Mouse (Mus musculus) cerebellum, adult 8-10 months (tissue): Measurements from ENCODE around the gene Nsl1.
A peak's percentile ranks its signal among the peaks of the same experiment; 100 is the strongest.
"Not testable (repeated sequence)": the region's sequence is repeated elsewhere in the genome, so short reads cannot be mapped to it uniquely, and the experiment has no call there.

ENCODE experiments used
- DNase-seq: peaks from one replicate; pipeline ENCODE4 v3.0.0; 2022

Gene Nsl1

DNA sequence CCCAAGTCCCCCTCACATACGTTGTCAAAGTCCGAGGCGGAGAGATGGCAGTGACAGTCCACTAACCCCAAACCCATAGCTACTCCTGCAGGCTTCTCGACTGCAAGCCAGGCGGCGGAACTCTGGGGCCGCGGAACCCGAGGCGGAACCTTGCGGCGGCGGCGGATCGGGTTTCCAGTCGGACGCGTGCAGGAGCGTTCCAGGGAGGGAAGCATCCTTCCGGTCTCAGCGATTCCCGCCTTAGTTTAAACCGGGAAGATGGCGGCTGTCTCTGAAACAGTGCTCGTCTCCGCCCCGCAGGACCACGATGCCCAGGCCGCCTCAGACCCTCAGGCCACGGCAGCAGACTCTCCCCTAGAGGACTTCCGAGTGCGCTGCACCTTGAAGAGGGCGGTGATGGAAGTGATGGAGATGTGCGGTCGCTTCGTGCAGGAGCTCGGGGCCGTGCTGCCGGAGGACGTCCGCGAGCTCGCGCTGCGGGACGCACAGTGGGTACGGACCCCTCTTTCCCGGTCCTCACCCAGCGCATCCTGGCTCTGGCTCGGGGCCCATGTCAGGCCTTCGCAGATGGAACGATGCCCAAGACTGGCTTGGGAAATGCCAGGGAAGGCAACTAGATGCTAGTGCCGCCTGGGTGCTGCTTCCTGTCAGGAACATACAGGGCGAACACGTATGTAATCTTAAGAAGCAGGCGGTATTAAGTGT is at the start of gene Nsl1, which contains the start of gene Tatdn3:
Gene Nsl1, plus strand, starts transcription at position 232 of the 705 bp plus-strand sequence.
Gene Tatdn3, minus strand, starts transcription at position 152 of the 705 bp plus-strand sequence.
- peak; percentile 94 for DNase-seq

DNA sequence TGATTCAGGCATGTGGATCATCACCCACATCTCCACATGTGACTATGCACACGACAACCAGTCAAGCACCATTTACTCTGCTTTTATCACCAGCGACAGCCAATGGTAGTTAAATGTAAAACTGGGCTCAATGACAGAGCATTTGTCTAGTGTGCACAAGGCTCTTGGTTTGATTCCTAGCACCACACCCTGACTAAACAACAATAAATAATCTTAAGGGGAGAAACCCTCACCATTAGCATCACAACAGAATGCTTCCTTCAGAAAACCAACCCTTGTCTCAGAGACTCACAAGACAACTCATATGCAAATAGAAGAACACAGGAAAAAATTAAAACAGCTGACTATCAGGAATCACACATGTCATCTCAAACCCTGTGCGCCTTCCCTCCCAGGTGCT is 48.5 kb upstream of the Nsl1 start:
- no peak for DNase-seq

DNA sequence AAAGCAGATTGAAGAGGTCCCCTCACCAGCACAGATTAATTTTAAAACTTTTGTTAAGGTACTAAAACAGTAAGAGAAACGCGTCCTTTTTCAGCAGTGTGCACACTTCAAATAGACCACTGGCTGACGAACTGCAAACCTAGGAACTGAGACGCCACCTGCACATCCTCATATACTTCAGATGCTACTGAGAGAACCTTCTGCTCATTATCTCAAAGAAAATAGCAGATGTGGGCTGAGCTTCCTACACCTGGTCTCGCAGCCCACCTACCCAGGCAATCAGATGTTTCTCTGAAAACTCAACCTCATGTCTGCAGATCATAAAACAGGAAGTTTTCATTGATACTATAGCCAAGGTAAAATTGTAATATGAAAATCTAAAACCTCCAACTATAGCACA is 43.0 kb upstream of the Nsl1 start:
- no peak for DNase-seq

DNA sequence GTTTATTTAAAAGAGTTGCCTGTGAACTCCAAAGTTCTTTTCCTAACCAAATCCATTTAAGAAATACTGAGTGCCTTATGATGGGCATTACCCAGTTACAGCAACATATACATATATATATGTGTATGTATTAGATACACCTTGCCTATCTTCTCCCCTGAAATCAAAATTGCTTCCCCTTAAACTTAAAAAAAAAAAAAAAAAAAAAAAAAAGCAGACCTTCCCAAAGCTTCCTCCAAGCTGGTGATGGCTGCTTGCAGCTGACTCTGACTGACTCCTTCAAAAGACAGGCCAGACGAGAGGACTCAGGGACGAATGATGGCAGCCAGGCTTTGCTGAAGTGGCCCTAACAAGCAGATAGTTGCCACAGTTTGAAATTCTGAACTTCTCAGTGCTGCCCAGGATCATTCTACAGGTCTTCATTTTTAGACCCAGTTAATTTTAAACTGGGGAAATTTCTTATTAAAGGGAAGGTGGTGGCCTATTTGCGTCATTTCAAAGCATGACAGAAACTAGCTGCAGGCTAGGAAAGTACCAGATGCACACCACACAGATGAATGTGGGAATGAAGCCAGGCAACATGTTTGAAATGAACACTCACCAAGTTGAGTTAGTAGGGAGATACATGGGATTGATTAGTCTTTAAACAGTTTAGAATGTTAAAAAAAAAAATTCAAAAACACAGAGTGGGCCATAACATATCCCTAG is 42.4 kb upstream of the Nsl1 start:
- no peak for DNase-seq

DNA sequence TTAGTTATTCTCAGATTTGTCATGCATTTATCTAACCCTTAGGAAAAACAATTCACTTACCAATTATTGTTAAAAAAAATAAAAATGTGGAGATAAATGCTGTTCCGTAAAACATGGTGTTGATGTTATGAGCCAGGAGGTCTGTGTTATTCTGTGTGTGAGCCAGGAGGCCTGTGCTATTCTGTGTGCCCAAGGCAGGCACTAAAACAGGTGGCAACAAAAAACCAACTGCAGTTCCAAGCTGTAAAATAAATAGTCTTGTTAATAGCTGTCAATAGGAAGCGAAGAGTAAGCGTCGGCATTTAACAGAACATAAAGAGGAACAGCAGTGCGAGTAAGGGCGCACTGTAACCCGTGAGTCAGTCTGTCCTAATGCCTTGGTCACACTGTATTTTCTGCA is 41.8 kb upstream of the Nsl1 start:
- DNase-seq = no peak

DNA sequence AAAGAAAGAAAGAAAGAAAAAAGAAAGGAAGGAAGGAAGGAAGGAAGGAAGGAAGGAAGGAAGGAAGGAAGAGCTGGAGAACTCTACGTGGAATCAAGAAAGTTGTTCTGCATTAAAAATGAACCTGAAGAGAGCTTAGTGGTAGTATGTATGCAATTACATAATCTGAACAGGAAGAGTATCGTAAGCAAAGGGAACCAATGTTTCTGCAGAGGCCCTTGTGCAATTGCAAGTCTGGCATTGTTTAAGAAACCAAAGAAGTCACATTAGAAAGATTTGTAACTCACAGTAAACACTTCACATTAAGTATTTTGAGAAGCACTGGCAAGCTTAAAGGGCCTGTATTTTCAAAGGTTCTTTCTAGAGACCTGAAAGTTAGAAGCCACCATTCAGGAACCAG is 39.7 kb upstream of the Nsl1 start:
- DNase-seq = no peak

DNA sequence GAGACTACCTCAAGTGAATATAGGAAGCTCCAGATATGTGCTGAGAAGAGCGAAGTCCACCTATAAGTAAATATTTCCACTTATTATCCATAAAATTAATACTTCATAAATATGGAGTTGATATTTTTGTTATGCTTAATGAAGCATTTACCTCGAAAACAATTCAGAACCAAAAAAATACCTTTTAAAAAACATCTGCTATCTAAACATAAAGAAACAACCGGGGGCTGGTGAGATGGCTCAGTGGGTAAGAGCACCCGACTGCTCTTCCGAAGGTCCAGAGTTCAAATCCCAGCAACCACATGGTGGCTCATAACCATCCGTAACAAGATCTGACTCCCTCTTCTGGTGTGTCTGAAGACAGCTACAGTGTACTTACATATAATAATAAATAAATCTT is 39.0 kb upstream of the Nsl1 start:
- DNase-seq = not testable (repeated sequence)

DNA sequence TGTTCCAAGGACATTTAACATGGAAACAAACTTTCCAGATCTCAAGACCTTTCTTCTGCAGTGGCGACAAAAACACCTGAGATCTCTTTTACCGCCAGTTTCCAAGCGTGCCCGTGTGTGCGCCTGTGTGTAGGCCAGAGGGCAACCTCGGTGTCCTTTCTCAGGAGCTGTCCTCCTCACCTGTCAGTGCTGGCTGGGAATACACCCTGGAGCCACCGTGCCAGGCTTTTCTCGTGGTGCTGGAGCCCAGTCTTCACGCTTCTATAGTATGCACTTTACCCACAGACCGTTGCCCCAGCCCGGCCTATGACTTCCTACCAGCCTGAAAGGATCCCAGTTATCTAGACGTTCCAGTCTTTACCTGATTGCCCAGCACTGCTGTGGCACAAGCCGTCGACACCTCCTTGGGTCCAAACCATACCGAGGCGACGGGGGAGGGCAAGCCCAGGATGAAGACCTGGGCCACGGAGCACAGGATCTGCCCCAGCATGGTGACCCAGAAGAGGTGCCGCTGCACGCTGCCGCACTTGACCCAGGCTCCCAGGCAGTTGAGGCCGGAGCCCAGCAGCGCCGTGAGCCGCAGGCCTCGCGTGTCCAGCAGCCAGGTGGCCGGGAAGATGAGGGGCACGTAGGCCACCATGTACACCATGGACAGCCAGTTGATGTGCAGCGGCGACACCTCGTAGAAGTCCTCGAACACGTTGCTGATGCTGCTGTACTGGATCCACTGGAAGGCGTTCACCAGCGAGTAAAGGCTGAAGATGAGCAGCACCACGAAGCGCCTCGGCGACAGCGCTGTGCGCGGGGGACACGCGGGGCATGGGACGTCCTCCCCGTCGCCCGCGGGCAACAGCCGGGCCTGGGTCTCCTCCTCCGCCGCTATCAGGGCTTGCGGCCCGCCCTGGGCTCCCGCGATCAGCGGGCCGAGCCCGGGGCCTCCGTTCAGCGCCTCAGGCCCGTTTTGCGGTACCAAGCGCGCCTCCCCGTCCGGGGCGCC is 37.5 kb upstream of the Nsl1 start:
- peak; percentile 46 for DNase-seq

DNA sequence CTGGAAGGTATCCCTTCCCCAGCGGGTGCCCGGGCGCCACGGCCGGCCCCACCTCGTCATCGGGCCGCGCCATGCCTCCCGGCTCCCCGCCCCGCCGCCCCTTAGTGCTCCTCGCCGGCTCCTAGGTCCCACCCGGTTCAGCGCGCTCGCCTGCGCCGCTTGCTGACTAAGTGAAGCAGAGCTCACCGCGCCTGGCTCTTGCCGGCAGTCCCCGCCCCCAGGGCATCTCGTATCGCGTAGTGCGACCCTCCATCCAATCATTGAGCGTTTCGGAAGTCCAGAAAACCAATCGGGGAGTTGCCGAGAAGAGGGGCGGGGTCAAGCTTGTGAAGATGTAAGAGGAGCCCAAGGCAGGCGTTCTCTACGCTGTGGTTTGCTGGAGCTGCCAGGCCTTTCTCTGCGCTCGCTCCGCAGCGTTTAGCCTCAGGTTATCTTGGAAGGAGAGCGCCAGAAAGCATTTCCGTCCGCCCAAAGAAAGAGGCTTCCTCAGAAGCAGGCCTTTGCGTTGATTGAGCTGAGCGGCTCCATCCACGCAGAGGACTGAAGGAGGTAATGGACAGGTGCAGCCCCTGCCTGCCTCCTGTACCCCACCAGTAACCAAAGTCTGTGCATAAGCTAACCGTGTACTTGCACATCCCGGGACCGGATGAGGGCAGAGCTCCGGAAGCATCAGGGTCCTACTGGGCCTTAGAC is 36.6 kb upstream of the Nsl1 start, which contains the start of gene Flvcr1:
Gene Flvcr1, minus strand, starts transcription at position 138 of the 693 bp plus-strand sequence.
- DNase-seq = peak; percentile 98

DNA sequence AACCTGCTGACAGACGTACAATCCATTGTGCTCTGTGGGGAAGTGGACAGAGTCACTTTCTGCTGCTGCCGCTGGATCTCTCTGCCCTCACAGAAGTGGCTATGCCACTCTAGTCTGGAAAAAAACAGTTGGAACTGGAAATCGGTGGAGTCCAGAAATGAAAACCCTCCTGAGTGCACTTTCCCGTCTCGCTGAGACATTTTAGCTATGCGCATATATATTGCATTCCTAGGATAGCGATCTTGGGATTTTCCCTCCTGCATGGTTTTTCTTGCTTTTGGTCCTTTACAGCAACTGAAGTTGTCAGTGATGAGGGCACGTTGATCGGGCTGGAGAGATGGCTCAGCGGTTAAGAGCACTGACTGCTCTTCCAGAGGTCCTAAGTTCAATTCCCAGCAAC is 32.6 kb upstream of the Nsl1 start:
- no peak for DNase-seq

DNA sequence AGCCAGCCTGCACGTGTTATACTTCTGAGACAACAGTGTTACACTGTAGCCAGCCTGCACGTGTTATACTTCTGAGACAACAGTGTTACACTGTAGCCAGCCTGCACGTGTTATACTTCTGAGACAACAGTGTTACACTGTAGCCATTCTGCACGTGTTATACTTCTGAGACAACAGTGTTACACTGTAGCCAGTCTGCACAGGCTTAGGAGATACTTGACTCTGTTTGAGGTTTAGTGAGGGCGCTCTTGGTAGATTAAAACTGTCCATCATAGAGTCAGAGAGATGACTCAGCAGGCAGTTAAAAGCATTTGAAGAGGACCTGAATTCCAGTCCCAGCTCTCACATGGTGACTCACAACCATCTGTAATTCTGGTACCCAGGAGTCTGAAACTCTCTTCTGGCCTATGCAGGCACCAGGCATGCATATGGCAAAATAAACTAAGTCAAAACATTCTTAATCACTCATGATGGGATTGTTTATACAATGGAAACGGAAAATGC is 31.8 kb upstream of the Nsl1 start:
- not testable (repeated sequence) for DNase-seq

DNA sequence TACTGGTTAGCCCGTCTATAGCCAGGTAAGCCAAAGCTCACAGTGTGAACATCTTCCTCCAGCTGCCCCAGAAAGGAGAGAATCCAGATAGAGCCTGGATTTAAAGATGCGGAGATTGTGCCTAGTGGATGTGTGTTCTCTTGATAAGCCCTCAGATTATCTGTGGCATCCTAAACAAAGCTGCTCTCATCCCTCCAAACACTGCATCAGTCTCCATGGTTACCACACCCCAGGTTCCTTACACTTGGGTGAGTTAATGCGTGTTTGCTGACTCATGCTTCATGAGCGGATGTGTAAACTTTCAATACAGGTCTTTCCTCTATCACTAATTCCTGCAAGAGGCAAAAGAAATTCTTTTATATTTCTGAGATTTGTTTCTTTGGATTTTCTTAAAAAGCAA is 27.2 kb upstream of the Nsl1 start:
- DNase-seq = no peak

DNA sequence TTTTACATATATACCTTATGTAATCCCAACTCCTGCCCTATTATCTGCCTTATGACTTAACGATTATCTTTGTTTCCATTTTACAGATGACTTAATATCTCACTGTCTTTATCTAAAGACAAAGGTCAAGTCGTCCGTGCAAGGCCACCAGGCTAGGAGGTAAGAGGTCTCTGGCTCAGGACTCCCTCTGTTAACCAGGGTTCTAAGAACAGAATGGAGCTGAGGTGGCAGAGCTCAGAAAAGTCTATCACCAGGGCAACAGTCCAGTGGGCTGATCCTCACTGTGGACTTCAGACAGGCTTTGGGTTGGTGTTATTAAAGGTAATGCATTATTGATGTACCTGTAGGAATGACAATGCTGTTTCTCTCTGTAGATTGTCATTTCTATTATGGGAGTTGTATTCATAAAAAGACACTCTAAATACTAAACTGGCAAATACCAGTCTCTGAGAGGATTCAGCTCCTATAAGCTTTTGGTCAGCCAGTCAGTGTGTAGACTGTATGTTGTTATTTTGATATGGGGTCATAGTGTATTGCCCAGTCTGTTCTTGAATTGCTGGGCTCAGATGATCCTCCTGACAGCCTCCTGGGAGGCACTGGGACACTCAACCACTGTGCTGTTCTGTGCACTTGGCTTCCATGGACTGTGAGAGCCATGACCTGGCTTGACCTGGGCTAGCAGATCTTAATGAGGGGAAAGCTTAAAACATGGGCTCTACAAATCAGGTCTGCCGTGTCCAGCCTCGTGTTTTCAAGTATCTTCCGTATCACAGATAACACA is 26.1 kb upstream of the Nsl1 start, which contains the start of gene Spata45:
Gene Spata45, plus strand, starts transcription at position 86 of the 781 bp plus-strand sequence.
- no peak for DNase-seq

DNA sequence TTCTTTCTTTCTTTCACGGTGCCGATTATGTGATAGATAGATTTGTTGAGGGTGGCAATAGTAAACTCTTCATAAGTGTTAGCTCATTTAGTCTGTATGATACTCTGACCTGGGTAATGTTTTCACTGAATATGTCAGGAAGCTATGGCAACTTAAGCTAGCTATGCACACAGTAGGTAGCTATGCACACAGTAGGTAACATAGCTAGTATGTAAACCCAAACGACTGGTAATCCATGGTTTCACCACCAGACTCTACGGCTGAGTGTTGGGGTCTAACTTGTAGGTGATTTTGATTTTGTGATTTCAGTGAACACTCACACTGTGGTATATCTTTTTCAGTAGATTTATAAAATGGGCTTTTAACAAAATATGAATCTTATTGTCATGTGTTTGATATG is 24.8 kb upstream of the Nsl1 start:
- DNase-seq = no peak

DNA sequence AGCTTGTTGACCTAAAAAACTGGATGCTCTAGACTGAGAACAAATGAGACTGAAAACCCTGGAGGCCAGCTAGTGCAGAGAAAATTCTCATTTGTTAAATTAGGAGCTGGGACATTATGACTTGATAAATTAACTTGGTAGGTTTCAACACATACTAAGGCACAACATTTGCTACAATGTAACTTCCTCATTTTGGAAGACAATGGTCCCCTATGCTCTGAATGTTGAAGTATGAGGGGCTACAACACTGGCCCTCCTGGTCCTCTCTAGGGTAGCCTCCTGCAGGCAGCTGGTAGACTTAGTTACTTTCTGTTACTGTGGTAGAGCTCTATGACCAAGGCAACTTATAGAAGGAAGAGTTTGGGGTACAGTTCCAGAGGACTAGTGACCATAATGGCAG is 21.5 kb upstream of the Nsl1 start:
- no peak for DNase-seq

DNA sequence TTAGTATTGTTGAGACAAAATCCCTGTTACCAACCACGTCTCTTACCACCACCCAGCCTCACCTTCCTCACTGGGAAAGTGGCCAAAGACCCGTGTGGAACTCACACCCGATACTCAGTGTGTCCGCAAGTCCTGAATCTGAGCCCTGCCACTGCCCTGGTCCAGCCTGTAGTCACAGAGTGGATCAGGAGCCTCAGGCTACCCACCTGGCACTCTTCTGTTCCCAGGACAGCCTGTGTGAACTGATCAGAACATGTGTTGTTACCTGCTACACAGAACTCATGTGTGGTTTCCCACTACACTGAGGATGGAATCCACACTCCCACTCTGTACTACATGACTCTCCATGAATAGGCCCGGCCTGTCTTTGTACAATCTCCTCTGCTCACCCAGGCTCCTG is 20.7 kb upstream of the Nsl1 start:
- DNase-seq = no peak

DNA sequence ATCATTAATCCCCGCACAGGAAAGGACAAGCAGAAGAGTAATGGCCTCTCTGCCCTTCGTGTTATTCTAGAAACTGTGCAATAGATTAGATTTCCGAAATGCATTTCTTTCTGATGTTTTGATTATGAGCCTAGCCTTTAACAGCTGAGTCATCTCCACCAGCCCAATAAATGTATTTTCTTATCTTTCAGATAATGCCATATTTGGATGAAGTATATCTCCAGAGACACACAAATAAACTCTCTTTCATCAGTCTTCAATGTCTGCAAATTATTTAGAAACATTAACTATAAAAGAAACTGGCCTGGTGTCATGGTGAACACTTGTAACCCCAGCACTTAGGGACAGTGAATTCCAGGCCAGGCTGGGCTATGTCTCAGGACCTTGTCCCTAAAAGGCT is 20.1 kb upstream of the Nsl1 start:
- no peak for DNase-seq

DNA sequence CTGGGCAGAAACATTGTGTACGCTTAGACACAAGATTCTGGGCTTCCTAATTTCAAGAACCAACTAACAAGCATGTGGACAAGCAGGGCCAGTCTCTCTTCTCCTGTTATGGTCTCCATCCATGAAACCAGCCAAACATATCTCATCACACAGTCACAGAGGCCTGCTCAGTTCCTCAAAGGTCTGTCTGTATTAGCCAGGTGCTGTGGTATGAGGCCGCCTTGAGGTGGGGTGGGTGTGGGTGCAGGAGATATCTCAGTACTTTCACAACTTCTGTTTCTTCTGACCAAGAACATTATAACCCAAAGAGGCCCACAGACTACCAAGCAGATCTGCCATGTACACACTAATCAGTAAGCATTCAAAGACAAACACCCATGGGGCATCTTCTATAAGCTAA is 17.5 kb upstream of the Nsl1 start:
- no peak for DNase-seq

DNA sequence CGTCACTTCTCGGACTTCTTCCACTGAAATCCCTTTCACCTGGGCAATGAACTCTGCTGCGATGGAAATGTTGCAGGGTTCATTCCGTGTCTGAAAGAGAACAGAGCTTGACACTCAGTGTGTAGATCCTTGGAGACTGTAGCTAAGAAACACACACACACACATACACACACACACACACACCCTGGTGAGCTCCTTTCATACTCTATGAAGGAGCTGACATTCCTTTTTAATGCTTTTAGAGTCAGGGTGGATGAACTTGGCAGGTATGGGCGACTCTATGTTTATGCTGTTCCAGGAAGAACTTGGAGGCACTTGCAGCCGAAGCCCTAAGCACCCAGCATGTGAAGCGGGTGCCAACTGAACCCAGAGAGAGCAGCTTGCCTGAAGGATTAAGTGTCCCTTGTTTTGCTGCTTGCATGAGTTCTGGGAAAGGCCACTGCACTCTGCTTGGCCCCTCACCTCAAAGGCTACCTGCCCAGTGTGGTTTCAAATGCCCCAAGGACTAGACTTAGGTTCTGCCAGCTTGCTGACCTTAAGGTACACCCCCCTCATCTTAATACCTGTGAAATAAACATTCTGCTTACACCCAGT is 16.5 kb upstream of the Nsl1 start:
- DNase-seq = no peak

DNA sequence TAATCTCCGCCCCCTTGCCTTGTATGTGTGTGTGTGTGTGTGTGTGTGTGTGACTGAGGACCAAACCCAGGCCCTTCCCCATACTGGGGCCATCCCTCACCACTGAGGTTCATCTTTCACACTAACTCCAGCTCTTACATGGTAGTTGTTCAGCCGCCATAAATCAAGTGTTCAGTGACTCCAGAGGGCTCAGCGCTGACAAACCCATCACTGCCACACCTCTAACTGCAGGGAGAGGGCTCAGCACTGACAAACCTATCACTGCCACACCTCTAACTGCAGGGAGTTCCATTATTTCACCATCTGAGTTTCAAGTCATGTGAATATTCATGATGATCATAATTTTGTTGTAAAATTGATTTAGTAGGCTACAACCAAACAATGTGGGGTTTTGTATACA is 9.3 kb upstream of the Nsl1 start:
- DNase-seq = no peak
